ENCODE assay signal across 9 mouse cellular contexts in the genomic region with DNA sequence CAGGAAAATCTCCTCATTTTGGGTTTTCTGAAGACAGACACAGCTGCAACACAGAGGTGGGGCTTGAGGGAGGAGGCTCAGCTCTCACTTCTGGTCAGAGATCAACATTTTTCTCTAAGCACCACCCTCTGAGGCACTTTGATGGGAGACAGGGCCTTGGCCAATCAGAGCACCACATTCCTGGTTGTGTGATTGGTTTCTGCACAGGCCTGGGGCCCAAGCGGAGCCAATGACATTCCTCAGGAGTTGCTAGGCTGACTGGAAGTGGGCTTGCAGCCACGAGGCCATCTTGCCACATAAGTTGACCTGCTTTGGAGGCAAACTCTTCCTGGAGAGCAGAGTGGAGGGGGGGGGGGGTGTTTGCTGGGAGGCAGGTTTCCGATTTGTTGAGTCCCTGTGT. TPM values are rescaled to one million over a fixed set of nuclear protein-coding genes. Genes with fewer than 3 reads are reported as not detected.
DNase-seq lines count a peak whose midpoint lies in the region; ATAC-seq lines count a peak whose summit lies in the region.
"Had no signal": no experiment of that assay in that cellular context is flagged by ENCODE, and none has a peak within 500 bp of the region (broad histone marks: within the 10 kb centered on the region; RNA-seq: fewer than 3 reads in every experiment).

No protein-coding gene starts in this region.

- peaks cover 30% of the 10 kb centered on the region for H3K4me1 ChIP-seq in heart, embryonic 10.5 days

- DNase-seq in left cerebral cortex, postnatal 14 days (ENCODE audit: low spot score in 2 of 2) = peak; percentile 13 to 49
- DNase-seq in left cerebral cortex, adult 11 months (ENCODE audit: low spot score) = no peak
- DNase-seq in cerebellum, adult 9-11 months = peak; percentile 63
- peak; percentile 83 for DNase-seq in heart, embryonic 10.5 days (ENCODE audit: low spot score)
- peak; percentile 80 for DNase-seq in kidney, postnatal 14 days
- peak; percentile 74 for DNase-seq in lung, postnatal 36 days
- DNase-seq in c-Kit-positive CD71-positive TER-119-positive erythroid progenitor cells, embryonic 14.5 days (ENCODE audit: low spot score) = no peak

- H3K9me3 ChIP-seq in heart, embryonic 10.5 days = no peaks in the 10 kb centered on the region
- H3K9me3 ChIP-seq: liver, embryonic 15.5 days had no signal

- H3K27ac ChIP-seq in heart, embryonic 10.5 days = peak overlapping the region; percentile 67
- H3K27ac ChIP-seq: liver, embryonic 15.5 days had no signal

- H3K4me3 ChIP-seq in heart, embryonic 10.5 days = no peak overlapping the region
- H3K4me3 ChIP-seq: liver, embryonic 15.5 days had no signal

- no peaks in the 10 kb centered on the region for H3K36me3 ChIP-seq in heart, embryonic 10.5 days
- H3K36me3 ChIP-seq: liver, embryonic 15.5 days had no signal

- no peak for ATAC-seq in activated CD4-positive, CD25-positive, alpha-beta regulatory T cell, adult 4 months

- WGBS in heart, embryonic 10.5 days = 51% methylated on average over 3 of the region's 3 CpGs

- H3K27me3 ChIP-seq in heart, embryonic 10.5 days (ENCODE audit: insufficient read depth, poor library complexity, severe bottlenecking) = 0 out of 2 replicates have a peak, but pooled peaks cover 7% of the 10 kb centered on the region

- intact Hi-C loops in left cerebral cortex, postnatal 14 days (cut with DNase I) = no loop called here

RNA-seq across cellular contexts. Expression of gene Ccne1, which starts 4.7 kb away (rescaled TPM):
- 10 to 100 TPM; 15.3 to 19.5 TPM for total RNA-seq in left cerebral cortex, postnatal 14 days (2021)
- 73.7 and 94.9 TPM in 2 replicates for polyA plus RNA-seq in heart, embryonic 10.5 days (2016; fragmentation: Nextera tagmentation; extraction: Ambion mirVana)
- 1 to 10 TPM; 4.4 to 8.1 TPM for polyA plus RNA-seq in activated CD4-positive, CD25-positive, alpha-beta regulatory T cell, adult 4 months (2017; shearing (Covaris generic))

Comparison
In these comparisons a context has a peak if more than half of its experiments do, and no peak if none do; other contexts are left out.
1. DNase-seq: peak in left cerebral cortex, postnatal 14 days (2 of 2), cerebellum, adult 9-11 months (single experiment), heart, embryonic 10.5 days (single experiment), kidney, postnatal 14 days (single experiment) and lung, postnatal 36 days (single experiment); none in left cerebral cortex, adult 11 months (single experiment) and c-Kit-positive CD71-positive TER-119-positive erythroid progenitor cells, embryonic 14.5 days (single experiment).